Mouse (Mus musculus) ES-E14 (cell line): ENCODE data around the gene Cxcr5. TPM values are rescaled to one million over a fixed set of nuclear protein-coding genes. Genes with fewer than 3 reads are reported as not detected.

ENCODE experiments used
- DNase-seq: peaks from one replicate; pipeline ENCODE4 v3.0.0-alpha.2; 2013; ENCODE audit warnings: low read depth, low spot score
- H3K27ac ChIP-seq: 2 replicates; pipeline ENCODE4 v1.5.1; 2012; ENCODE audit warnings: low read depth, mild to moderate bottlenecking, low read length, moderate library complexity, mixed read lengths; ENCODE audit not compliant: poor library complexity, insufficient read depth, severe bottlenecking
- H3K36me3 ChIP-seq: 2 replicates; pipeline ENCODE4 v1.6.1; 2012; ENCODE audit warnings: mild to moderate bottlenecking, low read length, moderate library complexity, mixed read lengths; ENCODE audit not compliant: control insufficient read depth, poor library complexity, insufficient read depth, severe bottlenecking
- H3K4me1 ChIP-seq, 2 experiments: fragments of 150-350 bp in 1 of 2; sonication (generic) in 1 of 2; 2 replicates each; pipeline ENCODE4 v1.6.1; 2012; ENCODE audit warnings: low read length in 2 of 2, mild to moderate bottlenecking in 1 of 2, mixed read lengths in 1 of 2; ENCODE audit not compliant: control insufficient read depth in 2 of 2, insufficient read depth in 2 of 2, poor library complexity in 1 of 2
- H3K4me3 ChIP-seq, 2 experiments: fragments of 150-350 bp in 1 of 2; sonication (generic) in 1 of 2; 2 replicates each; pipeline ENCODE4 v1.5.1; 2012; ENCODE audit warnings: low read length in 2 of 2, low read depth in 1 of 2, mild to moderate bottlenecking in 1 of 2, mixed read lengths in 1 of 2; ENCODE audit not compliant: insufficient read depth in 1 of 2, poor library complexity in 1 of 2, severe bottlenecking in 1 of 2
- H3K9ac ChIP-seq: 2 replicates; pipeline ENCODE4 v1.6.1; 2012; ENCODE audit warnings: low read depth, mild to moderate bottlenecking, low read length, mixed read lengths; ENCODE audit not compliant: poor library complexity, insufficient read depth, severe bottlenecking
- H3K9me3 ChIP-seq: fragments of 150-350 bp; sonication (generic); 2 replicates; pipeline ENCODE4 v1.6.1; 2012; ENCODE audit warnings: low read depth, mild to moderate bottlenecking, low read length; ENCODE audit not compliant: control insufficient read depth, insufficient read depth
- CHD2 ChIP-seq: IDR thresholded peaks from 2 replicates; pipeline ENCODE4 v1.6.1; 2014; ENCODE audit warnings: mild to moderate bottlenecking, low read depth, low read length, inconsistent platforms
- HCFC1 ChIP-seq: IDR thresholded peaks from 2 replicates; pipeline ENCODE4 v1.6.1; 2012; ENCODE audit warnings: low read length, inconsistent platforms, borderline replicate concordance; ENCODE audit not compliant: insufficient read depth
- MAFK ChIP-seq: IDR thresholded peaks from 2 replicates; pipeline ENCODE4 v1.6.1; 2014; ENCODE audit warnings: mild to moderate bottlenecking, low read depth, low read length, inconsistent platforms; ENCODE audit not compliant: insufficient read depth
- ZC3H11A ChIP-seq: IDR thresholded peaks from 2 replicates; pipeline ENCODE4 v1.6.1; 2012; ENCODE audit warnings: low read depth, mild to moderate bottlenecking, inconsistent platforms, low read length, borderline replicate concordance
- ZNF384 ChIP-seq: IDR thresholded peaks from 2 replicates; pipeline ENCODE4 v1.6.1; 2012; ENCODE audit warnings: low read depth, low read length, inconsistent platforms
- in situ Hi-C, 2 experiments: fragments of 600-800 bp; cut with MboI; formaldehyde crosslinking; loops; one replicate each; pipeline ENCODE4 v1.15.1; 2025; ENCODE audit warnings: low sequenced_read_pairs in 2 of 2, inconsistent platforms in 1 of 2; ENCODE audit not compliant: unreplicated experiment in 2 of 2
- total RNA-seq: library from RNA; depleted of rRNA; stranded (reverse); fragments of 300-350 nt; gene quantifications from 2 replicates; pipeline ENCODE4 v1.2.3, GENCODE M21; 2012

The Cxcr5 gene
- total RNA-seq, 1 experiment, result 0.31 TPM

DNA sequence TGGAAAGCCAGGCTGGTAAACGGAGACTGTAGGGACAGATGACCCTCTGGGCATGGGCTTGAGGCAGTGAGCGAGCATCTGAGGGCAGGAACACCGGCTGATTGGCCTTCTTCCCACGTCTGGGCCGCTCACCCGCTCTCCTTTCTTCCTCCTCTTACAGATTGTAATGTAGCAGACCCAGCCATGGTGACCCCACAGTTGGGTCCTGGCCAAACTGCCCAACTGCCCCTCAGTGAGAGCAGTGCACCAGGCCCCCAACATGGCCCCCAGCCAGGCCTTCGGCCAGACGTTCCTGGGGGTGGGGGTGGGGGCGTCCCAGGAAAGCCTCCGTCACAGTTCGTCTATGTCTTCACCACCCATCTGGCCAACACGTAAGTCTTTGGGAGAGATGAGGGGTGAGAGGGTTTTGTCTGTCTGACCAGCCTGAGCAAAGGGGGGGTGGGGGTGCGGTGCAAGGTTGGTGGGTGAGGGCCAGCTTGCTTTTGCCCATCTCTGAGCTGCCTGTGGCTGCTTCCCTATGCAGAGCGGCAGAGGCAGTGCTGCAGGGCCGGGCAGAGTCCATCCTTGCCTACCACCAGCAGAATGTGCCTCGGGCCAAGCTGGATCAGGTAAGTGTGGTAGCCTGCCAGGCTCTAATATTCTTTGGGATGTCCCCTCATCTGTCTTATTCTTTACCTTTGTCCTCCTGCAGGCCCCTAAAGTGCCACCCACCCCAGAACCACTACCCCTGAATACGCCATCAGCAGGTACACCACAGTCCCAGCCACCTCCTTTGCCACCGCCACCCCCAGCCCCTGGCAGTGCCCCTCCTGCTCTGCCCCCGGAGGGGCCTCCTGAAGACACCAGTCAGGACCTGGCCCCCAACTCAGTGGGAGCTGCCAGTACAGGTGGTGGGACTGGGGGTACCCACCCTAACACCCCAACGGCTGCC is 56.5 kb downstream of the Cxcr5 start:
- no peaks in the 10 kb centered on the region for H3K9me3 ChIP-seq
- DNase-seq, result no peak
- no peak overlapping the region for H3K27ac ChIP-seq
- TF ChIP-seq ZC3H11A (no peak), HCFC1 (no peak), CHD2 (no peak)
- peaks cover 18% of the 10 kb centered on the region; the same call in 1 of the 2 replicates for H3K36me3 ChIP-seq
- peaks cover 0 to 28% of the 10 kb centered on the region in 2 experiments; a peak in 2 of 4 replicates for H3K4me1 ChIP-seq
- H3K9ac ChIP-seq, result no peak overlapping the region
- no peak overlapping the region for H3K4me3 ChIP-seq
- in situ Hi-C loops, result loop anchor here in 1 of 2 experiments (5.0 kb wide), 2 partner anchors 33 to 53 kb away; partner anchors contain the start of gene Upk2

DNA sequence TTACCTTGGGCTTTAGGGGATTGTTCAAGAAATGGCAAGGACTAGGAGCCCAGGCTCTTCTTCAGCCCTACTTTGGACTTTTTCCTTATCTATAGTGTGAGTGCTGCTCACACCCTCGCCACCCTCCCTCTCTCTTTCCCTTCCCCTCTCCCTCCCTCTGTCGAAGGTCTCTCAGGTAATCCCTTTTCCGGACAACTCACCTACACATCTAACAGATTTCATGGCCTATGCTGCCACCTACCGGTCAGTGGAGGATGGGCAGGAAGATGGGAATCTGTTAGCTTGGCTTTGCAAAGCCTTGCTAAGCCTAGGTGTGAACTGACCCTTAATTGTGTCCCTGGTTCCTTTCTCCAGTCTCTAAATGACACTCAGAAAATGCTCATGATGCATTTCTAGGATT is 59.7 kb downstream of the Cxcr5 start:
- Histone ChIP-seq H3K36me3 (peaks cover 10% of the 10 kb centered on the region; the same call in 1 of the 2 replicates), H3K9ac (no peak overlapping the region), H3K9me3 (no peaks in the 10 kb centered on the region), H3K4me3 (peak overlapping the region in 1 of 2 experiments; percentile 24; a peak in 2 of 4 replicates), H3K27ac (no peak overlapping the region), H3K4me1 (peaks cover 0 to 44% of the 10 kb centered on the region in 2 experiments; a peak in 2 of 4 replicates)
- in situ Hi-C loops, result loop anchor here in 1 of 2 experiments (5.0 kb wide), 1 partner anchor 50 kb away; the partner anchor contains the start of gene Upk2
- TF ChIP-seq MAFK (no peak), ZC3H11A (peak; percentile 89)
- DNase-seq, result peak; percentile 90

DNA sequence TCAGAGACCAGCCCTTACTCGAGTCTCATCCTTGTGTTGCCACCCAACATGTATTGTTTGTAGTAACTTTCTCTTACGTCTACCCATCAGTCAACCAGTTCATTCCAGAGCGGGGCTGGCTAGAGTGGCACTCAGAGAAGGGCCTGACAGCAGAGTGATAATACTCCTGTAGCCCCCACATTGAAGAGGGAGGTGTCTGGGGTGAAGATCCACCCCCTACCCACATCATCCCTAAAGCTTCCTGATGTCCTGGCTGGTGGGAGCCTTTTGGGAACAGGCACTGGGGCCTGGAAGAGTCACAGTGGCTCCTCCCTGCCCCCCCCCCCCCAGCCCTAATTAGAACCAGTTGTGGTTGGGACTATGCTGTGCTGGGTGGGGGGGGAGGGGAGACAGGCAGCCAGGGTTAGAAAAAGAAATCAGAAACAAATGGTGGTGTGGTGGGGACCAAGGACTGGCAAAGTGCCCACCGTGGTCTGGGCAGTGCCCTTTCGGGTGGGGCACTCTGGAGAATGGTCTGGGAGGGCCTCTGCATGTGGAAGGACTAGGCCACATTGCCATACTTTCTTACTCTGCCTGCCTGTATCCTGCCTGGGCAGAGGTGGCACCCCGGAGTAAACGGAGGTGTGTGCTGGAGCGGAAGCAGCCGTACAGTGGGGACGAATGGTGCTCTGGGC is 60.3 kb downstream of the Cxcr5 start:
- Histone ChIP-seq H3K9me3 (no peaks in the 10 kb centered on the region), H3K27ac (no peak overlapping the region), H3K36me3 (0 out of 2 replicates have a peak, but pooled peaks cover 4% of the 10 kb centered on the region), H3K4me1 (peaks cover 0 to 49% of the 10 kb centered on the region in 2 experiments; a peak in 2 of 4 replicates), H3K9ac (no peak overlapping the region), H3K4me3 (peak overlapping the region in 1 of 2 experiments; percentile 24; a peak in 2 of 4 replicates)
- DNase-seq, result no peak
- TF ChIP-seq ZC3H11A (no peak), ZNF384 (no peak), HCFC1 (no peak), MAFK (no peak), CHD2 (no peak)
- in situ Hi-C loops, result loop anchor here in 1 of 2 experiments (5.0 kb wide), 1 partner anchor 49 kb away; the partner anchor contains the start of gene Upk2

DNA sequence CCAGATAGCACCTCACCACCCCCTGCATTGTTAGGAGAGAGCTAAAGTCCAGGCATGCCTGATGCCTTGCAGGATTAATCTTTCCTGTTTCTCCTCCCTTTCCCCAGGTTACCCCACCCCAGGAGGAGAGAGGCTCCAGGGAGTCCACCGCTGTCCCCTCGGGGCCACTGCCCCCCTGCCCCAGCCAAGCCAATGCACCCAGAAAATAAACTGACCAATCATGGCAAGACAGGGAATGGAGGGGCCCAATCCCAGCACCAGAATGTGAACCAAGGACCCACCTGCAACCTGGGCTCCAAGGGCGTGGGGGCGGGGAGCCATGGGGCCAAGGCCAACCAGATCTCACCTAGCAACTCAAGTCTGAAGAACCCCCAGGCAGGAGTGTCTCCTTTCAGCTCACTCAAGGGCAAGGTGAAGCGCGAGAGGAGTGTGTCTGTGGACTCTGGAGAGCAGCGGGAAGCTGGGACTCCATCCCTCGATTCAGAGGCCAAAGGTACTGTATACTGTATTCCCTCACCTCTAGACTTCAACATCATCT is 61.0 kb downstream of the Cxcr5 start:
- Histone ChIP-seq H3K9me3 (no peaks in the 10 kb centered on the region), H3K27ac (no peak overlapping the region), H3K9ac (no peak overlapping the region), H3K4me1 (peaks cover 0 to 50% of the 10 kb centered on the region in 2 experiments; a peak in 2 of 4 replicates), H3K36me3 (no peaks in the 10 kb centered on the region), H3K4me3 (no peak overlapping the region)
- in situ Hi-C loops, result loop anchor here in 1 of 2 experiments (5.0 kb wide), 1 partner anchor 48 kb away; the partner anchor contains the start of gene Upk2
- TF ChIP-seq MAFK (no peak), HCFC1 (no peak), CHD2 (no peak), ZC3H11A (no peak), ZNF384 (no peak)
- DNase-seq, result no peak
